Mouse (Mus musculus): ENCODE measurements around the gene Pnpla8. TPM values are rescaled to one million over a fixed set of nuclear protein-coding genes. Genes with fewer than 3 reads are reported as not detected.

The Pnpla8 gene
- polyA plus RNA-seq, 1 experiment, result 10.1 TPM

DNA sequence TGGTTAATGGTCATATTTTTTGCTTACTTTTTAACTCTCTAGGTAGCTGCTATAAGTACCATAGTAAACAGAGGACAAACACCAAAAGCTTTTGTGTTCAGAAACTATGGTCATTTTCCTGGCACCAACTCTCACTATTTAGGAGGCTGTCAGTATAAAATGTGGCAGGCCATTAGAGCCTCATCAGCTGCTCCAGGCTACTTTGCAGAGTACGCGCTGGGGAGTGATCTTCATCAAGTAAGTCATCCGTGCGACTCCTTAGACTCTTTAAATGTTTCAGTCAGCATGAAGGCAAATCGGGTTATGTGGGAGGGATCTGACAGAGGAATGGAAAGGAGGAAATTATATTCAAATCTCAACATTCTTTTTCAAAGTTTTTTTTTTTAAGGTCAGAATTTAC, 83.7 kb downstream of the Pnpla8 start:
- peaks cover 86% of the 10 kb centered on the region for H3K36me3 ChIP-seq (replicated peaks; ENCODE audit: low read length)
- H3K4me1 ChIP-seq, result peaks cover 9% of the 10 kb centered on the region
- no peaks in the 10 kb centered on the region for H3K27me3 ChIP-seq (replicated peaks)
- H3K9me3 ChIP-seq, result no peaks in the 10 kb centered on the region
- no peak overlapping the region for H3K4me3 ChIP-seq (replicated peaks)
- TF ChIP-seq FLI1 (IDR thresholded peaks at IDR 0.05; ENCODE audit: low read length) (no peak), GATA1 (IDR thresholded peaks at IDR 0.05; ENCODE audit: borderline replicate concordance, low read length) (no peak)

DNA sequence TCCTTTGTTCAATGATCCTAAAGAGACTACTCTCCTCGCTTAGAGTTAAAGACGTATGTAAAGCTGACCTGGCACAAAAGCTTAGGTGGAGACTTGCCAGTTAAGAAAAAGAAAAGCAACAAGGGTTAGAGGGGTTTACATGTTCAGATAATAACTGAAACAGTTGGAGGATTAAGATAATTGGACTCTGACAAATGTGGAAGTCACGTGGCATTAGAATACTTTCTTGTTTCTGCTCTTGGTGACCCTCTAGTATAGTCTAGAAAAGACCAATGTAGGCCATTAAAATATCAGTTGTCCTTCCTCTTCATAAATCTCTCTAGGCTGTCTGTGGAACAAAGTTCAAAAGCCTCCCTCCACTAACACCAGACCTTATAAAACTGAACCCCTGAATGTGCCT, 87.1 kb downstream of the Pnpla8 start:
- Histone ChIP-seq H3K4me3 (replicated peaks) (no peak overlapping the region), H3K9me3 (no peaks in the 10 kb centered on the region), H3K36me3 (replicated peaks; ENCODE audit: low read length) (peaks cover 91% of the 10 kb centered on the region), H3K4me1 (peaks cover 5% of the 10 kb centered on the region), H3K27me3 (replicated peaks) (no peaks in the 10 kb centered on the region)
- no peak for TF ChIP-seq GATA1 (IDR thresholded peaks at IDR 0.05; ENCODE audit: borderline replicate concordance, low read length)
- no peak for TF ChIP-seq FLI1 (IDR thresholded peaks at IDR 0.05; ENCODE audit: low read length)

DNA sequence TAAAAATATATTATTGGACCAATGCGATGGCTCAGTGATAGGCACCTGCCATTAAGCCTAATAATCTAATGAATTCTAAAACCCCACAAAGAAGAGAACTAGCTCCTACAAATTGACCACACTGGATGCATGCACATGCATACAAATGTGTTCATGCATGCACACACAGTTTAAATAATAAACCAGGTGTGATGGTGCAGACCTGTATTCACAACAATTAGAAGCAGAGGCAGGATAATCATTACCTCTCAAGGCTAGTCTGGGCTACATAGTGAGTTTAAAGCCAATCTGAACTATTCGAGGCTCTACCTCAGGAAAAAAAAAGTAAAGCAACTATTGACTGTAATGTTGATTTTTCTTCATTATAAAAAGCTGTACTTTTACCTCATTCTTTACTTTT, 94.0 kb downstream of the Pnpla8 start:
- TF ChIP-seq FLI1 (IDR thresholded peaks at IDR 0.05; ENCODE audit: low read length) (no peak), GATA1 (IDR thresholded peaks at IDR 0.05; ENCODE audit: borderline replicate concordance, low read length) (no peak)
- H3K36me3 ChIP-seq (replicated peaks; ENCODE audit: low read length), result peaks cover 75% of the 10 kb centered on the region

DNA sequence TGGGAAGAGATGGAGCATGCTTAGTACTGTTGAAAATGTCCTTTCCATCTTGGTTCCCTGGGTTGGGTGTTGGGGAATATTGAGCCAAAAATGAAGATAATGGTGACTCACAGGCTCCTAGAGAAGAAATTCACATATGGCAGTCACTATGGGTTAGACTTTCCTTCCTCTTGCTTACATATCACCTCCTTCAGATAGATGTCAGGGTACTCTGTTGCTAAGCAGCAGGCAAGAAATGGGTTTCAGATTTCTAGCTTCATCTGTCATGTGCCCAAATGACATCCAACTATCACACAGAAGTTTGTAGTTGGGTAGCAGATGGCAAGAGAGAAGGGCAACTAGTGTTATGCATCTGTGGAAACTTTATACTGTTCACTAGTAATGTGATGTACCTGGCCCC, 103.9 kb downstream of the Pnpla8 start:
- peaks cover 18% of the 10 kb centered on the region for H3K36me3 ChIP-seq (replicated peaks; ENCODE audit: low read length)
- peaks cover 27% of the 10 kb centered on the region for H3K27me3 ChIP-seq (replicated peaks)
- peaks cover 19% of the 10 kb centered on the region for H3K4me1 ChIP-seq
- no peak overlapping the region for H3K4me3 ChIP-seq (replicated peaks)
- TF ChIP-seq GATA1 (IDR thresholded peaks at IDR 0.05; ENCODE audit: borderline replicate concordance, low read length) (no peak), FLI1 (IDR thresholded peaks at IDR 0.05; ENCODE audit: low read length) (no peak)
- H3K9me3 ChIP-seq, result no peaks in the 10 kb centered on the region

More for the DNA sequence above, 94.0 kb downstream of the Pnpla8 start:
- Histone ChIP-seq H3K4me1 (peaks cover 9% of the 10 kb centered on the region), H3K27me3 (replicated peaks) (no peaks in the 10 kb centered on the region), H3K4me3 (replicated peaks) (no peak overlapping the region), H3K9me3 (no peaks in the 10 kb centered on the region)

DNA sequence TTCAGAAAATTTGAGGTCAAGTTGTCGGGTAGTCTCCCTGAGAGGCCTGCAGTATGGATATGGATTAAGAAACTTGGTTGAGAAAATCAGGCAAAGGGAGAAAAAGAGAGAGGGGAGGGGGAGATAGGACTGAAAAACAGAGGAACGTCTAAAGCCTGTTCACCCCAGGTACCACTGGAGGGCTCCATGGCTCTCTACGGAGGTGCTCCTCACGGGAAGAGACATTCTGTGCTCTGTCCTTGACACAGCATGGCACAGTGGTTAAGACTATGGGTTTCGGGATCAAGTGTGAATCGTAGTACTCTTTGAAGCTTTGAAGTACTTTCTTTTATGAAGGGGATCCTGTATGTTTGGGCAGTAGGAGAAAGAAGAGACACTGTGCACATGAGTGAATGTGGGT, 106.3 kb downstream of the Pnpla8 start:
- peaks cover 6% of the 10 kb centered on the region for H3K36me3 ChIP-seq (replicated peaks; ENCODE audit: low read length)
- H3K27me3 ChIP-seq (replicated peaks), result peaks cover 43% of the 10 kb centered on the region
- peaks cover 24% of the 10 kb centered on the region for H3K4me1 ChIP-seq
- H3K4me3 ChIP-seq (replicated peaks), result no peak overlapping the region
- no peaks in the 10 kb centered on the region for H3K9me3 ChIP-seq
- no peak for TF ChIP-seq GATA1 (IDR thresholded peaks at IDR 0.05; ENCODE audit: borderline replicate concordance, low read length)
- TF ChIP-seq FLI1 (IDR thresholded peaks at IDR 0.05; ENCODE audit: low read length), result no peak

DNA sequence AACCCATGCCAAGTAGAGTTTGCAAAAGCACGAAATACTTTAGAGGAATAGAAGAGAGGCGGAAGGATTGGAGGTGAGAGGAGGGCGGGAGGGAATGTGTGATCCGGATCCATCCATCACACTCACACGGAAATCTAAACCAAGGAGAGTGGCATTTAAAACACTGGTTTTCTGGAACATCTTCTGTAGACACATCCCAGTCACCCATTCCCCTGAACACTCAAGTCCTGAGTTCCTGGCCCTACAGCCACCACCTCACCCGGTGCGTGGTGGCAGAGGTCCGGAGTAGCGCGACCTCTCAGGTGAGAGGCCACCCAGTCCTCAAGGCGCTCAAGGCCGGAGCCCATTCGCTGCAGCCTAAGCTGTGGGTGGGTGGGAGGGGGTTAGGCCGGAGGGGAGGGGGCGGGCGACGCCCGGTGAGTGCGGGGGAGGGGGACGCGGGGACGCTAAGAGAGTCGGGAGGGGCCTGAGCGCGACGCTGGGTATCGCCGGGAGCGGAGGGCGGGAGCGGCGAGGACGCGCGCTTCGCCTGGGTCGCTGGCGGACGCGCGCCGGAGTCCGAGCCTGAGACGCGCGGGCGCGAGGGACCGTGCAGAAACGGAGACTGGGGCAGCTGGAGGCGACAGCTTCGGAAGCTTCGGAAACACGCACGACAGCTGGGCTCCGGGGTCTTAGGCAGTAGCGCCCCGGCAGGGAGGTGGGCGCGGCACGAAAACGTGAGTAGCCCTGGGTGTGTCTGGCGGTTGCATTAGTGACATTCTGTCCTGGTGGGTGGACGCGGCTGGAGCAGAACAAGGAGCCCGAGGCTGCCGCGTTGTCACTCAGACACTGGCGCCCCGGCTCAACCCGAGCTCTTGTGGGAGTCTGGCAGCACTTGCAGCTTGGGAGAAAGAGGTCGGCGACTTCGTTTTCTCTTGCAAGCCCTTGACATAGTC, 107.5 kb downstream of the Pnpla8 start, which contains the start of gene Nrcam:
Nrcam (plus strand) TSS at position 505 of the 935 bp plus-strand sequence.
- TF ChIP-seq FLI1 (IDR thresholded peaks at IDR 0.05; ENCODE audit: low read length), result no peak
- TF ChIP-seq GATA1 (IDR thresholded peaks at IDR 0.05; ENCODE audit: borderline replicate concordance, low read length), result no peak
- H3K27me3 ChIP-seq (replicated peaks), result peaks cover 48% of the 10 kb centered on the region
- peak within 1 kb of the TSS; percentile 93 for H3K4me3 ChIP-seq (replicated peaks)
- H3K9me3 ChIP-seq, result no peaks in the 10 kb centered on the region
- no peaks in the 10 kb centered on the region for H3K36me3 ChIP-seq (replicated peaks; ENCODE audit: low read length)
- peaks cover 24% of the 10 kb centered on the region for H3K4me1 ChIP-seq

DNA sequence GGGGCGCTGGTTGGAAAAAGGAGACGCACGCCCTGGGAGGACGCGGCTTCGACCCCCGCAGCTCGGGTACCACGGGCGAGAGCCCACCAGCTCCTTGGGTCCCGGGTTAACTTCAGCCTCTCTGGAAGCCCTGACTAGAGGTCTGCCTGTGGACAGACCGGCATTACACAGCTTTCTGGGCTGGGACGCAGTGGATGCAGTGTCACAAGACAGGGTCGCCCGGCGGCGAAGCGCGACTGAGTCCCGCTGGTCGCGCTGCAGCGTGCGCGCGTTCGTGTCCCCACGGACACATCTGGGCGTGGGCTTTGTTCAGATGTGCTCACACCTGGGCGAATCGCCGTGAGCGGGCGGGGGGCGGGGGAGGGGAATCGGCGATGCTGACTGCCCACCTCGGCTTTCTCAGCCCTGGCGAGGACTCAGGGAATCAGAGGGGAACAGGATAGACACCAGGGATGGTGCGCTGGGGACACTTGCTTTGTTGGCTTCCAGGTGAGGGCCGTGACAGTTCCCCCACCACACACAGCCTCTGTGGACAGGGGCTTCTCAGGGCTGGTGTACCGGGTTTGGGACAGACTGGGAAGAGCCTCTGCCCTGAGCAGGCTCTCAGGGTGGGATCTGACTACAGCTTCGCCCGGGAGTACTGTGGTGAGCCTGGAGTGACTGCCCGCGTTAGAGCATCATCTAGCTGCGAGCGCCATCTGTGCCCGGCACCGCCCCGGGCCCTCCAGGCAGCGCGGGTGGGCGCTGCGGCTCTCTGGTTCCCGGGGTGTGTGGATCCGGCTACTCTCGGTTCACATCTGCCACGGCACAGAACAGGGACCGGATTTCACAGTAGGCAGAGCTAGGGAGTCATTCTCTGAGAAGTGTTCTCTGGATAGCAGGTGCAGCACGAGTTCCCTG, 108.4 kb downstream of the Pnpla8 start:
- Histone ChIP-seq H3K4me1 (peaks cover 24% of the 10 kb centered on the region), H3K27me3 (replicated peaks) (peaks cover 48% of the 10 kb centered on the region), H3K9me3 (no peaks in the 10 kb centered on the region), H3K36me3 (replicated peaks; ENCODE audit: low read length) (no peaks in the 10 kb centered on the region), H3K4me3 (replicated peaks) (peak overlapping the region; percentile 93)
- TF ChIP-seq FLI1 (IDR thresholded peaks at IDR 0.05; ENCODE audit: low read length) (no peak), GATA1 (IDR thresholded peaks at IDR 0.05; ENCODE audit: borderline replicate concordance, low read length) (no peak)

DNA sequence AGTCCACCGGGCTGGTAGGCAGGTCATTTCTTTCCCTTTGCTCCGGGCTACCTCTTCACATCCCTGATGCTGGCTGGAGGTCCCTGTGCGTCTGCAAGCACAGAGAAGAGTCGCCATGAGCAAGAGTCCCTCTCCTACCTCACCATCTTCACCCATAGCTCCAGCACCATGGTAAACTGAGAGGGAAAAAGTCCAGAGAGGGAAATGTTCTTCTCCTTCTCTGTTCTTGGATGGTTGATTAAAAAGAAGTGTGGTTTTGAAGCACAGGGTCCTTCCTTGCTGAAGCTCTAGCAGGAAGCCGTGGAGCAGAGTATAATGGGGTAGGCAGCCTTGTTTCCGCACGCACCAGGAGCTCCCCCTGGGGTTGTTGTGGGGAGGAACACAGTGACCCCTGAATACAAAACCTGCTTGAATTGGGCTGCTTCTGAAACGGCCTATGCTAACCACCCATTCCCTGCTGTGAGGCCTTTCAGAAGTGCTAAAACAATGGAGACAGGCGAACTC, 109.1 kb downstream of the Pnpla8 start:
- Histone ChIP-seq H3K9me3 (no peaks in the 10 kb centered on the region), H3K4me1 (peaks cover 24% of the 10 kb centered on the region), H3K27me3 (replicated peaks) (peaks cover 48% of the 10 kb centered on the region), H3K4me3 (replicated peaks) (peak overlapping the region; percentile 93), H3K36me3 (replicated peaks; ENCODE audit: low read length) (no peaks in the 10 kb centered on the region)
- TF ChIP-seq FLI1 (IDR thresholded peaks at IDR 0.05; ENCODE audit: low read length) (no peak), GATA1 (IDR thresholded peaks at IDR 0.05; ENCODE audit: borderline replicate concordance, low read length) (no peak)

DNA sequence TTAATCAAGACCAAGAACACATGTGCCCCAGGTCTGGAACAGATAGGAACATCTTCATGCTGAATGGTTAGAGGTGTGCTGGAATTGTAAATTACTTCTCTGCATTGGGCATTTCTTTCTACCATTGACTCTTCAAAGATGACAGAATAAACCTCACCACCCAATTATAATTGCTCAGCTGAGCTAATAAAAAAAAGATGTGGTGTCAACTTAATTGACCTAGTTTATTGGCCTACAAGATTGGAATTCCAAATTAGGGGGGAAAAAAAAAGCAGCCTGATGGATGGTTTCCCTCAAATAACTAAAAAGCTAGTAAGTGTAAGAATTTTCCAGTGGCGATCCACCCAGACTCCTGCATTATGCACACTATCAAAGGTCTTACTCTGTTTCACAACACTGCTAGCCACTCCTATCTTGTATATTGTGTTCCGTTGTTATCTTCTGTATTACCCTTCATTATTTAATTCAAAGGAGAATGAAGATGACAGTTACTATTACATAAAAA, 116.0 kb downstream of the Pnpla8 start:
- Histone ChIP-seq H3K27me3 (replicated peaks) (peaks cover 6% of the 10 kb centered on the region), H3K9me3 (no peaks in the 10 kb centered on the region), H3K36me3 (replicated peaks; ENCODE audit: low read length) (no peaks in the 10 kb centered on the region), H3K4me3 (replicated peaks) (no peak overlapping the region), H3K4me1 (no peaks in the 10 kb centered on the region)
- TF ChIP-seq FLI1 (IDR thresholded peaks at IDR 0.05; ENCODE audit: low read length), result no peak
- no peak for TF ChIP-seq GATA1 (IDR thresholded peaks at IDR 0.05; ENCODE audit: borderline replicate concordance, low read length)
